Mouse (Mus musculus): ENCODE data around the gene Erbb2. TPM values are rescaled to one million over a fixed set of nuclear protein-coding genes. Genes with fewer than 3 reads are reported as not detected.

Erbb2 gene
- total RNA-seq, 1 experiment from 2014 or later = not detected

GRCm38 (mm10) chr11:98400816-98401215 lies 11.5 kb upstream of the Erbb2 start:
- ATAC-seq (replicated peaks in 1 of 2; ENCODE audit: insufficient read depth in 1 of 2, low FRiP score in 2 of 2, low TSS enrichment in 1 of 2, low read depth in 1 of 2, poor library complexity in 2 of 2, severe bottlenecking in 2 of 2) = no peak

- ATAC-seq (replicated peaks in 1 of 2; ENCODE audit: insufficient read depth in 1 of 2, low FRiP score in 2 of 2, low TSS enrichment in 1 of 2, low read depth in 1 of 2, poor library complexity in 2 of 2, severe bottlenecking in 2 of 2) = no peak
Observed at GRCm38 (mm10) chr11:98406621-98407020, 5.6 kb upstream of the Erbb2 start.

DNA sequence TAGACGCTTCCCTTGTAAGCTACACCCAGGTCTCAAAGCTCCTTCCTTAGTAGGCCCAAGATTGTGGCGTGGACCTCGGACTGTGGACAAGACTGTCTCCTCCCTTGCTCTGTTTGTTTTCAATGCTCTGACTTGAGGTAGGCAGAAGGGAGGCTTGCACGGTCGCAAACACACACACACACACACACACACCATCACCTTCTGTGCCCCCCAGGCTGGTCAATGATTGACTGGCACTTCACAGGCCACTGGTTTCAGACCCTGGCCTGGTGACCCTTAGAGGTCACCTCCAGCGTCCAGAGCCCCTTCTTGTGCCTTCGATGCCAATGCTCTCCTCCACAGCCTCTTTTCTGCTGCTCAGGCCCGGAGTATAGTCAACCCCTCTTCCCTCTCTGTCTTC lies 3.4 kb upstream of the Erbb2 start:
- no peak for ATAC-seq (replicated peaks in 1 of 2; ENCODE audit: insufficient read depth in 1 of 2, low FRiP score in 2 of 2, low TSS enrichment in 1 of 2, low read depth in 1 of 2, poor library complexity in 2 of 2, severe bottlenecking in 2 of 2)

GRCm38 (mm10) chr11:98409341-98409822 lies 2.9 kb upstream of the Erbb2 start:
- ATAC-seq (replicated peaks in 1 of 2; ENCODE audit: insufficient read depth in 1 of 2, low FRiP score in 2 of 2, low TSS enrichment in 1 of 2, low read depth in 1 of 2, poor library complexity in 2 of 2, severe bottlenecking in 2 of 2) = no peak

- no peak for ATAC-seq (replicated peaks in 1 of 2; ENCODE audit: insufficient read depth in 1 of 2, low FRiP score in 2 of 2, low TSS enrichment in 1 of 2, low read depth in 1 of 2, poor library complexity in 2 of 2, severe bottlenecking in 2 of 2)
Observed at GRCm38 (mm10) chr11:98412797-98413301, 579 bp downstream of the Erbb2 start.

DNA sequence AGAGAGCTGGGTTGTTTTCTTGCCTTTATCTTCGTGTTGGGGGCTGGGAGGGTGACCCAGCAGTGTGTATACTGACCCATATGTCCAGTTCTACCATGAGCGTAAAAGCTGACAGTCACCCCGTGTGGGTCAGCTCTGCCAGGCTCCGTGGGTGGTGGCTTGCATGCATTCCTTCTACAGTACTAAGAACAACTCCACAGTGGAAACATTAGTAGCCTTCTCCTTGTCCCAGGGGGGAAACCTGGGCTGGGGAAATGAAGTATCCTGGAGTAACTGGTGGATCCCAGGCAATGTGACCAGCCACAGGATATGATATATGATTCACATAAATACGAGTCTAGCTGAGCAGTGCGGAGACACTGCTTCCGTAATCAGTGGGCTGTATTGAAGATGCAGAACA lies 1.5 kb downstream of the Erbb2 start:
- no peak for ATAC-seq (replicated peaks in 1 of 2; ENCODE audit: insufficient read depth in 1 of 2, low FRiP score in 2 of 2, low TSS enrichment in 1 of 2, low read depth in 1 of 2, poor library complexity in 2 of 2, severe bottlenecking in 2 of 2)

- no peak for ATAC-seq (replicated peaks in 1 of 2; ENCODE audit: insufficient read depth in 1 of 2, low FRiP score in 2 of 2, low TSS enrichment in 1 of 2, low read depth in 1 of 2, poor library complexity in 2 of 2, severe bottlenecking in 2 of 2)
Observed at GRCm38 (mm10) chr11:98414162-98414561, 1.9 kb downstream of the Erbb2 start.

GRCm38 (mm10) chr11:98417074-98417473 lies 4.8 kb downstream of the Erbb2 start:
- no peak for ATAC-seq (replicated peaks in 1 of 2; ENCODE audit: insufficient read depth in 1 of 2, low FRiP score in 2 of 2, low TSS enrichment in 1 of 2, low read depth in 1 of 2, poor library complexity in 2 of 2, severe bottlenecking in 2 of 2)

GRCm38 (mm10) chr11:98418273-98418672 lies 6.0 kb downstream of the Erbb2 start:
- no peak for ATAC-seq (replicated peaks in 1 of 2; ENCODE audit: insufficient read depth in 1 of 2, low FRiP score in 2 of 2, low TSS enrichment in 1 of 2, low read depth in 1 of 2, poor library complexity in 2 of 2, severe bottlenecking in 2 of 2)

GRCm38 (mm10) chr11:98418939-98419547 lies 6.8 kb downstream of the Erbb2 start:
- no peak for ATAC-seq (replicated peaks in 1 of 2; ENCODE audit: insufficient read depth in 1 of 2, low FRiP score in 2 of 2, low TSS enrichment in 1 of 2, low read depth in 1 of 2, poor library complexity in 2 of 2, severe bottlenecking in 2 of 2)

GRCm38 (mm10) chr11:98426592-98426991 lies 14.3 kb downstream of the Erbb2 start:
- no peak for ATAC-seq (replicated peaks in 1 of 2; ENCODE audit: insufficient read depth in 1 of 2, low FRiP score in 2 of 2, low TSS enrichment in 1 of 2, low read depth in 1 of 2, poor library complexity in 2 of 2, severe bottlenecking in 2 of 2)

DNA sequence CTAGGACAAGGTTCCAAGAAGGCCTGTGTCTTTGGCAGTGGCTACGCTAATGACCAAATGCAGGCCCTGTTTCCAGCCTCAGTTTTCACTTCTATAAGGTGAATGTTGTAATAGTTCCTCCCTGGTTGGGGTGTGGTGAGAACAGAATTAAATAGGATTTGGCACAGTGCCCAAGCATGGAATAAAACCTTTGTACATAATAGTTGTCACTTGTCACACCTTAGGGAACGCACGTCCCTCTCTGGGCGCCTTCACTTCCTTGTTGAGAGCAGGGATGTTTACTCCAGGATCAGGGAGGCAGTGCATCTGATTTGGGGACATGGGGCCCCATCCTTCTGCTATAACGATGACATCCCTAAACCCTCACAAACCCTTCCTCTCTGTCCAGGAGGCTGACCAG lies 16.2 kb downstream of the Erbb2 start:
- ATAC-seq (replicated peaks in 1 of 2; ENCODE audit: insufficient read depth in 1 of 2, low FRiP score in 2 of 2, low TSS enrichment in 1 of 2, low read depth in 1 of 2, poor library complexity in 2 of 2, severe bottlenecking in 2 of 2) = no peak

DNA sequence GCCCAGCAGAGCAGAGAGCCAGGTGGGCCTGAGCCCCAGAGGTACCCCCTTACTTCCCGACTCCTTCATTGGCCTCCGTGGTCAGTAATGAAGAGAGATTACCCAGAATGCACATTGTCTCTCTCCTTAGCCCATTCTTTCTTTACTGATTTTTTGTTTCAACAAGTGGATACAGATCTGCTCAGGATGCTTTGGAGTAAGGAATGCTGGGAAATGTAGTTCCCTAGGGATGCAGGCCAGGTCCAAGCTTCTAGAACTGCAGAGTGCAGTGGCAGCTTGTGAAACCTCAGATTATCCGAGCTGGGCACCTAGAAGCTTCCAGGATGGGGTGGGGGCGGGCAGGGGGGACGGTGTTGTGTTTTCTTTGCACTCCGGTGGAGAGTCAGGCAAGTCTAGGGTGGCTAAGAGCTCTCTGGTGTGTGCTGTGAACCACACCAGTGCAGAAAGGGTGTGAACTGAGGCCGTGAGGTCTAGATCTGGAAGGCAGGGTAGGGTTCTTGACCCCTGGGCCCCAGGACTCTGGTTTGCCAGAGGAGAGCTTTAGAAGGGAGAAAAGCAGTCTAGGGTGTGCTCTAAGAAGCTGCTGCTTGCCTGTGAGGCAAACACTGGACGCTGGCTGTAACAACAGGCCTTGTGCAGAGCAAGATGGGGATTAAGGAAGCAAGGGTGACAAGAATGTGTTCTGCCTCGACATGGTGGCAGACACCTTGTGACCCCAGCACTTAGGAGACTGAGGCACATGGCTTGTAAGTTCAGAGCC lies 19.7 kb downstream of the Erbb2 start:
- ATAC-seq (replicated peaks in 1 of 2; ENCODE audit: insufficient read depth in 1 of 2, low FRiP score in 2 of 2, low TSS enrichment in 1 of 2, low read depth in 1 of 2, poor library complexity in 2 of 2, severe bottlenecking in 2 of 2) = no peak

GRCm38 (mm10) chr11:98435723-98436122 lies 23.5 kb downstream of the Erbb2 start:
- ATAC-seq (replicated peaks in 1 of 2; ENCODE audit: insufficient read depth in 1 of 2, low FRiP score in 2 of 2, low TSS enrichment in 1 of 2, low read depth in 1 of 2, poor library complexity in 2 of 2, severe bottlenecking in 2 of 2) = no peak

- no peak for ATAC-seq (replicated peaks in 1 of 2; ENCODE audit: insufficient read depth in 1 of 2, low FRiP score in 2 of 2, low TSS enrichment in 1 of 2, low read depth in 1 of 2, poor library complexity in 2 of 2, severe bottlenecking in 2 of 2)
Observed at GRCm38 (mm10) chr11:98437441-98437840, 25.2 kb downstream of the Erbb2 start.

- peak; percentile 94 for ATAC-seq (replicated peaks in 1 of 2; ENCODE audit: insufficient read depth in 1 of 2, low FRiP score in 2 of 2, low TSS enrichment in 1 of 2, low read depth in 1 of 2, poor library complexity in 2 of 2, severe bottlenecking in 2 of 2)
Observed at GRCm38 (mm10) chr11:98438331-98439158, 26.3 kb downstream of the Erbb2 start, which contains the start of gene Mien1. Gene Mien1, minus strand, starts transcription at chr11:98438991.

- ATAC-seq (replicated peaks in 1 of 2; ENCODE audit: insufficient read depth in 1 of 2, low FRiP score in 2 of 2, low TSS enrichment in 1 of 2, low read depth in 1 of 2, poor library complexity in 2 of 2, severe bottlenecking in 2 of 2) = no peak
Observed at GRCm38 (mm10) chr11:98443688-98444087, 31.4 kb downstream of the Erbb2 start.

DNA sequence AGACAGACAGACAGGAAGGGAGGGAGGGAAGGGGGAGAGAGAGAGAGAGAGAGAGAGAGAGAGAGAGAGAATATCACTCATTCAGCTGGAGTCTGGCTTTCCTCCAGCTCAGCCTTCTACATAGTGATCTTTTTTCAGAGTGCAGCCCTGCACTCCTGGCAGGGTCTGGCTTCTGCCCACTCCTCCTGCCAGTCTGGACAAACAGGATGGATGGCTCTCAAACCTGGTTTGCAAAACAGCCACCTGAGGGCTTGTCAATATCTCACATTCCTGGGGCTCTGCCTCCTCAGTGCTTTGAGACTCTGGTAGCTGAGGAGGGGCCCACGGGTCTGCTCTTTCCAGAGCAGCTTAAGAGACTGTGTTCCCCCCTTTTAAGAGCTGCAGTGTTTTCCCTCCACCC lies 33.0 kb downstream of the Erbb2 start:
- ATAC-seq (replicated peaks in 1 of 2; ENCODE audit: insufficient read depth in 1 of 2, low FRiP score in 2 of 2, low TSS enrichment in 1 of 2, low read depth in 1 of 2, poor library complexity in 2 of 2, severe bottlenecking in 2 of 2) = no peak

Measured in hematopoietic stem cell, adult 5-6 weeks (primary cell).